Mouse (Mus musculus) forebrain, embryonic 14.5 days (tissue): Measurements from ENCODE around the gene Kcnh2. TPM values are rescaled to one million over a fixed set of nuclear protein-coding genes. Genes with fewer than 3 reads are reported as not detected.

Experiments
- ATAC-seq: fragments of 200-750 bp; cut with Nextera tagmentation; 2 replicates; pipeline ENCODE4 v1.8.0; 2017; ENCODE audit warnings: mild to moderate bottlenecking, moderate library complexity
- DNase-seq: peaks from one replicate; pipeline ENCODE4 v3.0.0-alpha.2; 2015; ENCODE audit warnings: low spot score
- H3K27ac ChIP-seq: fragments of 300-500 bp; sonication (generic); 2 replicates; pipeline ENCODE4 v1.5.1; 2014; ENCODE audit warnings: low read depth, mild to moderate bottlenecking, control low read depth, low read length, moderate library complexity
- H3K27me3 ChIP-seq: fragments of 300-500 bp; sonication (generic); replicated peaks from 2 replicates; pipeline ENCODE4 v1.6.1; 2014; ENCODE audit warnings: low read length, control low read depth, mixed read lengths; ENCODE audit not compliant: control insufficient read depth, insufficient read depth
- H3K36me3 ChIP-seq: fragments of 300-500 bp; sonication (generic); 2 replicates; pipeline ENCODE4 v1.6.1; 2014; ENCODE audit warnings: low read length, control low read depth; ENCODE audit not compliant: control insufficient read depth, insufficient read depth
- H3K4me1 ChIP-seq: fragments of 300-500 bp; sonication (generic); 2 replicates; pipeline ENCODE4 v1.6.1; 2014; ENCODE audit warnings: antibody characterized with exemption, low read length, control low read depth; ENCODE audit not compliant: control insufficient read depth, insufficient read depth
- H3K4me2 ChIP-seq: fragments of 300-500 bp; sonication (generic); 2 replicates; pipeline ENCODE4 v1.6.1; 2014; ENCODE audit warnings: mild to moderate bottlenecking, control low read depth, low read length
- H3K4me3 ChIP-seq: fragments of 300-500 bp; sonication (generic); 2 replicates; pipeline ENCODE4 v1.5.1; 2014; ENCODE audit warnings: low read depth, low read length, control low read depth
- H3K9ac ChIP-seq: fragments of 300-500 bp; sonication (generic); 2 replicates; pipeline ENCODE4 v1.6.1; 2014; ENCODE audit warnings: mild to moderate bottlenecking, low read length, control low read depth, moderate library complexity
- H3K9me3 ChIP-seq: fragments of 300-500 bp; sonication (generic); replicated peaks from 2 replicates; pipeline ENCODE4 v1.6.1; 2016; ENCODE audit warnings: low read length, control low read depth, mixed read lengths; ENCODE audit not compliant: control insufficient read depth
- WGBS: fragments of 180-500 bp; shearing (Covaris S2); extraction: QIAGEN DNeasy Blood & Tissue Kit; methylation state at CpG from one replicate; pipeline ENCODE4 v1.1.7; 2014; 5-methylcytosine and 5-hydroxymethylcytosine counted together
- polyA plus RNA-seq: library from polyadenylated mRNA; unstranded; fragments of >200 nt; fragmentation: Nextera tagmentation; extraction: Ambion mirVana; gene quantifications from 2 replicates; pipeline ENCODE4 v1.2.1, GENCODE M21; 2014

Kcnh2 gene
- polyA plus RNA-seq, 1 experiment from 2014 or later: 5.2 TPM

GRCm38 (mm10) chr5:24299845-24300589, 51.4 kb downstream of the Kcnh2 start:
- ATAC-seq: no peak
- 59% methylated on average over 5 of the region's 5 CpGs for WGBS

DNA sequence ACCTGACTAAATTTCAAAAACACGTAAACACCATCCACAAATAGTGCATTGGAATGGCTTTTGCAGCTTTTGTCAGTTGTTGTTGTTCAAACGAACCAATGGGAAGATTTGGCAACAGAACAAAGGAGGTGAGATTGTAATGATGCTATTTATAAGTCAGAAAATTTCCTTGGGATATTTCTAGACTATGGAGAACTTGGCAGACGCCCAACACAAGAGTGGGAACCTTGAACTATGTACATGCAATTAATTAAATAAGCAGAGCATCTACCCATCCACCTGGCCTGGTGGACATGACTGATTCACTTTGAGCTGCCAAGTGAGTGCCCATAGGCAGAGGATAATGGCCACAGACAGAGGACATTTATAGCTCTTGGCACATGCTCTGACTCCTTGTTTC, 59.5 kb downstream of the Kcnh2 start:
- Histone ChIP-seq H3K27me3 (no peaks in the 10 kb centered on the region), H3K36me3 (no peaks in the 10 kb centered on the region), H3K9me3 (no peaks in the 10 kb centered on the region), H3K9ac (no peak overlapping the region), H3K27ac (no peak overlapping the region), H3K4me2 (no peak overlapping the region), H3K4me3 (no peak overlapping the region), H3K4me1 (no peaks in the 10 kb centered on the region)
- ATAC-seq (no peak), DNase-seq (no peak)
- WGBS: 68% methylated on average over 3 of the region's 3 CpGs

More at GRCm38 (mm10) chr5:24299845-24300589, 51.4 kb downstream of the Kcnh2 start:
- Histone ChIP-seq H3K27me3 (no peaks in the 10 kb centered on the region), H3K27ac (no peak overlapping the region), H3K4me1 (no peaks in the 10 kb centered on the region), H3K36me3 (no peaks in the 10 kb centered on the region), H3K9me3 (no peaks in the 10 kb centered on the region), H3K9ac (no peak overlapping the region), H3K4me3 (no peak overlapping the region), H3K4me2 (no peak overlapping the region)
- no peak for DNase-seq

DNA sequence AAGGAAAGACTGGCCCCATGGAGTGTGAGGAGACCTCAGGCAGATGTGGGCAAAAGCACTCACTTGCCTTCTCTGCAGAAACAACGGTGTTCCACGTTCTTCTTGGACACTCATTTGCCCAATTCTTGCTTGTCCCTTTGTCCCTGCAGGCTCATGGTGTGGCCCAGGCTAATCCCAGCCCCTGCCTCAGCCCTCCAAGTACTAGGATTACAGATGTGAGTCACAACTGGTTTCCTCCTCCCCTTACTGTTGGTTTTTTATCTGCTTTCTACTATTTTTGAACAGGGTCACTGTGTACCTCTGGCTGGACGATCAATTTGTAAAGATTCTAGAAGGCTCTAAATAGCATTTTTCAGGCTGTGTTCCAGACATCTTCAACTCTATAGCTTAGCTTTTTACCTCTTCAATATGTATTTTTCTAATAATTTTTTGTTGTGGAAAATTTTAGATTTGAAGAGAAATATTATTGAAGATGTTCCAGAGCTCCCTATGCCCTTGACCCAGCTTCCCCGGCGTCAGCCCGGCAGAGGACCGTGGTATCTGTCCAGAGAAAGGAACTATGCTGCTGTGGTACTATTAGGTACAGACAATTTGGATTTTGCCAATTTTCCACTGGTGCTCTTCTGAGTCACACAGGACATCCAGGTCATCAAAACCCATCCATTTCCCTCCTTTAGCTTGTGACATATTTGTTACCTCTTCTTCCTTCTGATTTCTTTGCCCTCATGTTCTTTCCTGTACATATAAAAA, 65.0 kb downstream of the Kcnh2 start:
- H3K4me2 ChIP-seq: no peak overlapping the region
- H3K27ac ChIP-seq: no peak overlapping the region
- H3K36me3 ChIP-seq: no peaks in the 10 kb centered on the region
- WGBS: 66% methylated on average over 7 of the region's 7 CpGs
- no peak for DNase-seq
- H3K9ac ChIP-seq: no peak overlapping the region
- H3K4me3 ChIP-seq: no peak overlapping the region
- ATAC-seq: no peak
- H3K9me3 ChIP-seq: no peaks in the 10 kb centered on the region
- H3K4me1 ChIP-seq: peaks cover 6% of the 10 kb centered on the region; the same call in 1 of the 2 replicates
- no peaks in the 10 kb centered on the region for H3K27me3 ChIP-seq

DNA sequence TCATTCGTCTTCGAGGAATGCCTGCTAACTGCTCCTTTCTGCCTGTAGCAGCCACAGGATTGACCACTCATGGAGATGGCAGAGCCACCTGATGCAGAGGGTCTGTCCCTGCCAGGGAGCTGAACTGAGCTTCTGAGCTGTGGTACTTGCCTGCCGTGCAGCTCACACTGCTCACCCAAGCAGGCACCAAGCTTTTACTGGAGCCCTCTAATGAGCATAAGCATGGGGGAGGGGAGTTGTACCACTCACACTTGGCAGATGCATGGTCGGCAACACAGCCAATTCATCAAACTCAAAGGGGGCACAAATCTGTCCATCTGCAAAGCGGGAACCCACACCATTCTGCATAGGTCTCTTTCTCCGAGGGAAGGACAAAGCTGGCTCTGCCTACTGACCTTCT, 67.3 kb downstream of the Kcnh2 start:
- ATAC-seq: peak; percentile 68
- Histone ChIP-seq H3K4me3 (no peak overlapping the region), H3K27me3 (no peaks in the 10 kb centered on the region), H3K4me2 (no peak overlapping the region), H3K36me3 (no peaks in the 10 kb centered on the region), H3K4me1 (peaks cover 10% of the 10 kb centered on the region; the same call in 1 of the 2 replicates), H3K27ac (no peak overlapping the region), H3K9me3 (no peaks in the 10 kb centered on the region), H3K9ac (no peak overlapping the region)
- DNase-seq: peak; percentile 67
- 54% methylated on average over 6 of the region's 6 CpGs for WGBS

DNA sequence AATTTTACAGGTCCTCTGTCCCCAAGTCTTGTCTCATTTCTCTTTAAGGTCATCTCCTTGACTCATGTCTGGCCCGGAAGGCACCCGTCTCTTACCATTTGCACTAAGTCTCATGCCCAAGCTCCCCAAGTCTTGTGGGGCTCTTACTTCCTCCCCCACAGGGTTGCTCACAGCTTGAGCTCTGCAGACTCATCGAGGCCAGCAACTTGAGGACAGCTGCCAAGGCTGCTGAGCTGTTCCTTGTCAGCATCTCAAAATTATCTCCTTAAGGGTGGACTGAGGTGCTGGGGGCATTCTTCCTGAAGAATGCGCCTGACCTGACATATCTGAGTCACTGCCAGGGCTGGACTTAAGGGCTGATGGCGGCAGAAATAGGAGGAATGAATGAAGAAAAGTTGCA, 68.2 kb downstream of the Kcnh2 start:
- 81% methylated on average over 5 of the region's 5 CpGs for WGBS
- no peak for ATAC-seq
- no peak overlapping the region for H3K4me2 ChIP-seq

GRCm38 (mm10) chr5:24280523-24280922, 70.9 kb downstream of the Kcnh2 start:
- Histone ChIP-seq H3K4me3 (no peak overlapping the region), H3K27ac (no peak overlapping the region), H3K4me1 (peaks cover 10% of the 10 kb centered on the region; the same call in 1 of the 2 replicates), H3K36me3 (no peaks in the 10 kb centered on the region), H3K9ac (0 out of 2 replicates have a peak overlapping the region, but pooled peaks have one; percentile 13), H3K9me3 (no peaks in the 10 kb centered on the region), H3K27me3 (no peaks in the 10 kb centered on the region), H3K4me2 (no peak overlapping the region)
- peak; percentile 41 for DNase-seq
- WGBS: 27% methylated on average over 2 of the region's 2 CpGs
- 0 out of 2 replicates have a peak, but pooled peaks have one; percentile 32 for ATAC-seq

More for the DNA sequence above, 68.2 kb downstream of the Kcnh2 start:
- no peaks in the 10 kb centered on the region for H3K9me3 ChIP-seq
- no peaks in the 10 kb centered on the region for H3K36me3 ChIP-seq
- no peak overlapping the region for H3K4me3 ChIP-seq
- no peak for DNase-seq
- no peak overlapping the region for H3K9ac ChIP-seq
- peaks cover 10% of the 10 kb centered on the region; the same call in 1 of the 2 replicates for H3K4me1 ChIP-seq
- no peak overlapping the region for H3K27ac ChIP-seq
- no peaks in the 10 kb centered on the region for H3K27me3 ChIP-seq

- Histone ChIP-seq H3K27ac (no peak overlapping the region), H3K4me1 (peaks cover 10% of the 10 kb centered on the region; the same call in 1 of the 2 replicates), H3K9ac (no peak overlapping the region), H3K9me3 (no peaks in the 10 kb centered on the region), H3K27me3 (no peaks in the 10 kb centered on the region), H3K36me3 (no peaks in the 10 kb centered on the region), H3K4me2 (no peak overlapping the region), H3K4me3 (no peak overlapping the region)
- DNase-seq (no peak), ATAC-seq (no peak)
- 95% methylated on average over 4 of the region's 4 CpGs for WGBS
Observed at GRCm38 (mm10) chr5:24279527-24279926, 71.9 kb downstream of the Kcnh2 start.

GRCm38 (mm10) chr5:24278206-24278605, 73.2 kb downstream of the Kcnh2 start:
- H3K4me1 ChIP-seq: peaks cover 4% of the 10 kb centered on the region; the same call in 1 of the 2 replicates
- no peaks in the 10 kb centered on the region for H3K27me3 ChIP-seq
- DNase-seq (no peak), ATAC-seq (no peak)
- no peak overlapping the region for H3K9ac ChIP-seq
- no peak overlapping the region for H3K4me2 ChIP-seq
- WGBS: 86% methylated on average over 10 of the region's 10 CpGs
- no peaks in the 10 kb centered on the region for H3K36me3 ChIP-seq
- H3K9me3 ChIP-seq: no peaks in the 10 kb centered on the region
- H3K27ac ChIP-seq: no peak overlapping the region
- H3K4me3 ChIP-seq: no peak overlapping the region
